Mouse (Mus musculus): Measurements from ENCODE around the gene Taf6l.
"Not testable (repeated sequence)": the region's sequence is repeated elsewhere in the genome, so short reads cannot be mapped to it uniquely, and the experiment has no call there.

Gene Taf6l

GRCm38 (mm10) chr19:8735389-8736159 is 50.6 kb downstream of the Taf6l start, which contains the start of gene Wdr74:
TSS of gene Wdr74 (plus strand) at chr19:8735827.
- peak; percentile 92 for DNase-seq

GRCm38 (mm10) chr19:8734334-8734733 is 51.9 kb downstream of the Taf6l start:
- no peak for DNase-seq

- not testable (repeated sequence) for DNase-seq
Observed at GRCm38 (mm10) chr19:8728335-8729099, 57.7 kb downstream of the Taf6l start.

- no peak for DNase-seq
Observed at GRCm38 (mm10) chr19:8727495-8728114, 58.6 kb downstream of the Taf6l start.

GRCm38 (mm10) chr19:8726609-8727390 is 59.4 kb downstream of the Taf6l start:
- DNase-seq: no peak

- no peak for DNase-seq
Observed at GRCm38 (mm10) chr19:8725081-8725613, 61.1 kb downstream of the Taf6l start.
